Mouse (Mus musculus) lung, embryonic 16.5 days (tissue): ENCODE measurements around the gene Stambp. TPM values are rescaled to one million over a fixed set of nuclear protein-coding genes. Genes with fewer than 3 reads are reported as not detected.

ENCODE experiments used
- ATAC-seq: fragments of 200-750 bp; cut with Nextera tagmentation; 2 replicates; pipeline ENCODE4 v1.8.0; 2017; ENCODE audit warnings: low read depth, mild to moderate bottlenecking, moderate library complexity
- H3K27ac ChIP-seq: fragments of 300-500 bp; sonication (generic); 2 replicates; pipeline ENCODE4 v1.5.1; 2014; ENCODE audit warnings: mild to moderate bottlenecking, control low read depth, low read length
- H3K27me3 ChIP-seq: fragments of 300-500 bp; sonication (generic); 2 replicates; pipeline ENCODE4 v1.6.1; 2014; ENCODE audit warnings: low read depth, low read length, mixed read lengths; ENCODE audit not compliant: control insufficient read depth, insufficient read depth
- H3K36me3 ChIP-seq: fragments of 300-500 bp; sonication (generic); 2 replicates; pipeline ENCODE4 v1.6.1; 2014; ENCODE audit warnings: low read length; ENCODE audit not compliant: control insufficient read depth, insufficient read depth
- H3K4me1 ChIP-seq: fragments of 300-500 bp; sonication (generic); replicated peaks from 2 replicates; pipeline ENCODE4 v1.6.1; 2014; ENCODE audit warnings: low read length, mixed read lengths; ENCODE audit not compliant: control insufficient read depth, insufficient read depth
- H3K4me2 ChIP-seq: fragments of 300-500 bp; sonication (generic); 2 replicates; pipeline ENCODE4 v1.6.1; 2014; ENCODE audit warnings: low read depth, low read length, control low read depth
- H3K4me3 ChIP-seq: fragments of 300-500 bp; sonication (generic); 2 replicates; pipeline ENCODE4 v1.5.1; 2014; ENCODE audit warnings: mild to moderate bottlenecking, low read length, control low read depth
- H3K9ac ChIP-seq: fragments of 300-500 bp; sonication (generic); 2 replicates; pipeline ENCODE4 v1.6.1; 2014; ENCODE audit warnings: low read length, control low read depth
- H3K9me3 ChIP-seq: fragments of 300-500 bp; sonication (generic); 2 replicates; pipeline ENCODE4 v1.6.1; 2016; ENCODE audit warnings: low read length; ENCODE audit not compliant: control insufficient read depth
- WGBS: fragments of 180-500 bp; shearing (Covaris S2); extraction: QIAGEN DNeasy Blood & Tissue Kit; methylation state at CpG from one replicate; pipeline ENCODE4 v1.1.7; 2014; 5-methylcytosine and 5-hydroxymethylcytosine counted together
- polyA plus RNA-seq: library from polyadenylated mRNA; unstranded; fragments of >200 nt; fragmentation: Nextera tagmentation; extraction: Ambion mirVana; gene quantifications from 2 replicates; pipeline ENCODE4 v1.2.1, GENCODE M21; 2015

The Stambp gene
- polyA plus RNA-seq, 1 experiment from 2014 or later = 25.8 TPM

DNA sequence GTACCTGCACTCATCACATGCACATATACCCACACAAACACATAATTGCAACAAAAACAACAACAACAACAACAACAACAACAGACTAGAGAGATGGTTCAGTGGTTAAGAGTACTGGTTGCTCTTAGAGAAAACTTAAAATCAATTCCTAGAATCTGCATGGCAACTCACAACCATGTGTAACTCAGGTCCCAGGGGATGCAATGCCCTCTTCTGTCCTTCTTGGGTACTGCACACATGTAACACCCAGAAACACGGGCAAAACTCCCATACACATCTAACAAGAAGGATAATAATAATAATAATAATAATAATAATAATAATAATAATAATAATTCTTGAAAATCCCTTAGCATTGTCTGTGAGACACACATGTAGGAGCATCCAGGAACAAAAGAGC is 60.0 kb downstream of the Stambp start:
- H3K27me3 ChIP-seq = no peaks in the 10 kb centered on the region
- no peak overlapping the region for H3K9ac ChIP-seq
- 18% methylated on average over 1 of the region's 1 CpGs for WGBS
- H3K27ac ChIP-seq = no peak overlapping the region
- H3K36me3 ChIP-seq = no peaks in the 10 kb centered on the region
- H3K4me2 ChIP-seq = no peak overlapping the region
- peaks cover under 1% of the 10 kb centered on the region for H3K4me1 ChIP-seq
- ATAC-seq = peak; percentile 27; the same call in 1 of the 2 replicates
- H3K9me3 ChIP-seq = no peaks in the 10 kb centered on the region
- H3K4me3 ChIP-seq = no peak overlapping the region

- no peak for ATAC-seq
Observed at GRCm38 (mm10) chr6:83510210-83510609, 62.3 kb downstream of the Stambp start.

DNA sequence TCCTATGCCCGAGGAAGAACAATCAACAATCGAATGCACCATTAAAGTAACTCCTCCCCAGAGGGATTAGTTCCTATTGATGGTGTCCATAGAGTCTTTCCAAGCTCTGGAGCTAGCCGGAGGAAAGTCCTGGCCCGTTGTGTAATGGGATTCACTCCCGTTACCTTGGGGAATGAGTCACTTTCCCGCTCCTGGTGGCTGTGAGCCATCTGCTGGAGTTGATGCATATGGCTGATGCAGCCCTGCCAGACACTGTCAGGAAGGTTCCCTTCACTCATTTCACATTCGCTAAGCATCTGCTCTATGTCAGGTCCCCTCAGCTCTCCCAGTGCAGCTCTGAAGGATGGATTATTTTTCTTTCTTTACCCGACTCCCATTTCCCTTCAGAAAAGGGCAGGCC is 63.1 kb downstream of the Stambp start:
- Histone ChIP-seq H3K9ac (no peak overlapping the region), H3K27ac (no peak overlapping the region), H3K4me1 (peaks cover 10% of the 10 kb centered on the region), H3K4me2 (no peak overlapping the region), H3K27me3 (no peaks in the 10 kb centered on the region), H3K4me3 (no peak overlapping the region), H3K36me3 (no peaks in the 10 kb centered on the region), H3K9me3 (no peaks in the 10 kb centered on the region)
- 37% methylated on average over 8 of the region's 8 CpGs for WGBS
- ATAC-seq = no peak

More at GRCm38 (mm10) chr6:83510210-83510609, 62.3 kb downstream of the Stambp start:
- H3K4me2 ChIP-seq = no peak overlapping the region
- no peaks in the 10 kb centered on the region for H3K27me3 ChIP-seq
- no peaks in the 10 kb centered on the region for H3K36me3 ChIP-seq
- H3K4me1 ChIP-seq = peaks cover 10% of the 10 kb centered on the region
- H3K4me3 ChIP-seq = no peak overlapping the region
- no peaks in the 10 kb centered on the region for H3K9me3 ChIP-seq
- no peak overlapping the region for H3K9ac ChIP-seq
- H3K27ac ChIP-seq = no peak overlapping the region
- WGBS = 40% methylated on average over 2 of the region's 2 CpGs

DNA sequence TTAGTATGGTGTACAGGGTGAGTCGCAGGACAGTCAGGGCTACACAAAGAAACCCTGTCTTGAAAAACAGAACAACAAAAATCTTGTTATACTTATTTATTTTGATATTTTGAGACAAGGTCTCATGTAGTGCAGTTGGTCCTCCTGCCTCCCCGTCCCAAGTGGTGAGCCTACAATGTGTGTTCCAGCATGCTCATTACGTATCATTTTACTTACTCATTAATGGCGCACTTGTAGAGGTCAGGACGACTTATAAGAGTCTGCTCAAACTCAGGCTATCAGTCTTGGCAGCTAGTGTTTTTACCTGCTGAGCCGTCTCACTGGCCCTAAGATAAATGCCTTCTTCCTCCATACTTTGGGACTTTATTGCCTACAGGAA is 65.4 kb downstream of the Stambp start:
- peak overlapping the region; percentile 77 for H3K4me2 ChIP-seq
- H3K9ac ChIP-seq = peak overlapping the region; percentile 65
- H3K36me3 ChIP-seq = no peaks in the 10 kb centered on the region
- WGBS = 11% methylated on average over 6 of the region's 6 CpGs
- H3K27ac ChIP-seq = peak overlapping the region; percentile 63
- peaks cover 10% of the 10 kb centered on the region for H3K4me1 ChIP-seq
- H3K9me3 ChIP-seq = no peaks in the 10 kb centered on the region
- peak overlapping the region; percentile 84 for H3K4me3 ChIP-seq
- ATAC-seq = peak; percentile 16
- no peaks in the 10 kb centered on the region for H3K27me3 ChIP-seq

DNA sequence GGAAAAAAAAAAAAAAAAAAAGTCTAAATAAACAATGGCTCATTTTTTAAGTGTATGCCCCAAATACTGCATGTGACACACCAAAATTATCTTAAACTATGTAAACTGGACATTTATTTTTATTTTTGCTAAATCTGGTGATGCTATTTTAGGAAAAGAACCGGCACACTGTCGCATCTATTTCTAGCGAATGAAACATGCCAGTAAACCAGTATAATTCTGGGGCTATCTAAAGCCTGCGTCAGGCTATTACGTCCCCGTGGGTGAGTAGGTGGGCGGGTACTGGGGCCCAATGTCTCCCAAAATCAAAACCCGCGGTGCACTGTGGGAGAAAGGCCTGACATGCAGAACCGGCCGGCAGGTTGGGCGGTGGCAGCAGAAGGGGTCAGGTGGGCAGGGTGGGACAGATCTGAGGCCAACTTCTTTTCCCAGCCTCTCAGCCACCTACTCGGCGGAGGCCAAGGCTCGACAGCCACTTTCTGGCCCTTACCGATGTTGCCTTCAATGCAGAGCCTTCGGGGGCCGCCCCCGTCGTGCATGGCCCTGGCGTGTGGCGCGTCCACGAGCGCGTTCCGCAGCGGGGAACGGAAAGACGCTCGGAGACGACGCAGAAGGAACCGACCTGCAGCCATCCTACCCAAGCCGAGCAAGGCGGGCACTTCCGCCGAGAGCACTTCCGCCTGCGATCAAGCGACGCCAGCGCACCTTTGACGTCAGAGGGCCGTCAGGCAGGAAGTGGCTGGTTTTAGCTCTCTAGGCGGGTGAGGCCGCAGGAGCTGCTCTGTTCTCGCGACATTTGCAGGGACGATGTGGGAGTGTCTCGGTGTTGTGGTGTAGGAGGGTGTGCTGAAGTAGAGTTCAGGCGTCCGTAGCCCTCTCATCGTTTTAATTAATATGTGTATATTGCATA is 66.0 kb downstream of the Stambp start, which contains the start of gene Dguok:
Gene Dguok (minus strand): TSS at position 712 of the 910 bp plus-strand sequence.
- peak within 1 kb of the TSS; percentile 84 for H3K4me3 ChIP-seq
- H3K4me1 ChIP-seq = peaks cover 10% of the 10 kb centered on the region
- no peaks in the 10 kb centered on the region for H3K9me3 ChIP-seq
- ATAC-seq = peak; percentile 98
- no peaks in the 10 kb centered on the region for H3K27me3 ChIP-seq
- H3K4me2 ChIP-seq = peak within 1 kb of the TSS; percentile 77
- peak within 1 kb of the TSS; percentile 89 for H3K9ac ChIP-seq
- H3K27ac ChIP-seq = peak within 1 kb of the TSS; percentile 96
- under 1% methylated on average over 54 of the region's 54 CpGs for WGBS
- no peaks in the 10 kb centered on the region for H3K36me3 ChIP-seq

- 83% methylated on average over 4 of the region's 4 CpGs for WGBS
- peak overlapping the region; percentile 84; the same call in 1 of the 2 replicates for H3K4me3 ChIP-seq
- H3K4me1 ChIP-seq = peaks cover 10% of the 10 kb centered on the region
- H3K27ac ChIP-seq = no peak overlapping the region
- H3K27me3 ChIP-seq = no peaks in the 10 kb centered on the region
- H3K9ac ChIP-seq = peak overlapping the region; percentile 89; the same call in 1 of the 2 replicates
- no peaks in the 10 kb centered on the region for H3K36me3 ChIP-seq
- peak overlapping the region; percentile 77 for H3K4me2 ChIP-seq
- H3K9me3 ChIP-seq = no peaks in the 10 kb centered on the region
- no peak for ATAC-seq
Observed at GRCm38 (mm10) chr6:83505554-83505953, 67.0 kb downstream of the Stambp start.

DNA sequence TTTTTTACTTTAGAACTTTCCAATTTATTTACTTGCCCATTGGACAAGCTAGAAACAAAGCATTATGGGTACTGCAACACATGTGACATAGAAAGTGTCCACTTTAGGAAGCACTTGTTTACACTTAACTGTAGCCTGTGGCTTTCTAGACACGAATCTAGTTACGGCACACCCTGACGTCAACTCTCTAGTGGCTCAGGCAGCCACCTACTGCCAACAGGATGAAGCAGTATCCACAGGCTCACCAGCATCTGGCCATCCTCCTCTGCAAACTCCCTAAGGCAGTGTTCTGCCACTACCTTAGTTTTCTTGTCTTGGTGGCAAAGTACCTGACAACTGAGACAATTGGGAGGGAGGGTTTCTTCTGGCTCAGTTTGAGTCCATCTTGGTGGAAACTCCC is 69.2 kb downstream of the Stambp start:
- no peaks in the 10 kb centered on the region for H3K27me3 ChIP-seq
- no peak overlapping the region for H3K9ac ChIP-seq
- H3K4me2 ChIP-seq = no peak overlapping the region
- H3K27ac ChIP-seq = no peak overlapping the region
- peaks cover 10% of the 10 kb centered on the region for H3K4me1 ChIP-seq
- no peaks in the 10 kb centered on the region for H3K9me3 ChIP-seq
- 50% methylated on average over 3 of the region's 3 CpGs for WGBS
- peaks cover 2% of the 10 kb centered on the region; the same call in 1 of the 2 replicates for H3K36me3 ChIP-seq
- ATAC-seq = no peak
- H3K4me3 ChIP-seq = no peak overlapping the region

GRCm38 (mm10) chr6:83502656-83503055 is 69.9 kb downstream of the Stambp start:
- ATAC-seq = no peak
- H3K27ac ChIP-seq = no peak overlapping the region
- H3K27me3 ChIP-seq = no peaks in the 10 kb centered on the region

GRCm38 (mm10) chr6:83501524-83502310 is 70.8 kb downstream of the Stambp start:
- no peak for ATAC-seq
- Histone ChIP-seq H3K9me3 (no peaks in the 10 kb centered on the region), H3K27me3 (no peaks in the 10 kb centered on the region), H3K36me3 (peaks cover 2% of the 10 kb centered on the region; the same call in 1 of the 2 replicates), H3K9ac (no peak overlapping the region), H3K4me3 (no peak overlapping the region), H3K4me1 (peaks cover 14% of the 10 kb centered on the region), H3K27ac (no peak overlapping the region), H3K4me2 (no peak overlapping the region)
- WGBS = 63% methylated on average over 9 of the region's 9 CpGs

More at GRCm38 (mm10) chr6:83502656-83503055, 69.9 kb downstream of the Stambp start:
- no peak overlapping the region for H3K9ac ChIP-seq
- peaks cover 2% of the 10 kb centered on the region; the same call in 1 of the 2 replicates for H3K36me3 ChIP-seq
- H3K4me2 ChIP-seq = no peak overlapping the region
- H3K4me3 ChIP-seq = no peak overlapping the region
- peaks cover 10% of the 10 kb centered on the region for H3K4me1 ChIP-seq
- no peaks in the 10 kb centered on the region for H3K9me3 ChIP-seq
- 74% methylated on average over 3 of the region's 3 CpGs for WGBS
